Mouse (Mus musculus) embryonic fibroblast, embryonic 13.5 days (primary cell): ENCODE measurements around the gene Mboat1. TPM values are rescaled to one million over a fixed set of nuclear protein-coding genes. Genes with fewer than 3 reads are reported as not detected.

Source experiments
- H3K27ac ChIP-seq: 2 replicates; pipeline ENCODE4 v1.5.1; 2012; ENCODE audit warnings: low read length, control low read depth, inconsistent platforms; ENCODE audit not compliant: insufficient read depth
- H3K4me1 ChIP-seq: 2 replicates; pipeline ENCODE4 v1.6.1; 2011; ENCODE audit warnings: low read length; ENCODE audit not compliant: control insufficient read depth, insufficient read depth
- H3K4me3 ChIP-seq: 2 replicates; pipeline ENCODE4 v1.5.1; 2011; ENCODE audit warnings: mild to moderate bottlenecking, control low read depth, low read length; ENCODE audit not compliant: insufficient read depth
- CTCF ChIP-seq: IDR thresholded peaks from 2 replicates; pipeline ENCODE4 v1.5.1; 2011; ENCODE audit warnings: mild to moderate bottlenecking, control low read depth, low read length, moderate library complexity, borderline replicate concordance; ENCODE audit not compliant: insufficient read depth
- POLR2A ChIP-seq: IDR thresholded peaks from 2 replicates; pipeline ENCODE4 v1.6.1; 2011; ENCODE audit warnings: low read depth, mild to moderate bottlenecking, control low read depth, low read length, moderate library complexity
- polyA plus RNA-seq: library from polyadenylated mRNA; stranded (reverse); fragments of >200 nt; gene quantifications from 2 replicates; pipeline ENCODE4 v1.2.4, GENCODE M21; 2011; ENCODE audit warnings: low read depth; ENCODE audit not compliant: missing spikeins, insufficient read length

Mboat1 gene
- polyA plus RNA-seq, 1 experiment: 12.5 TPM

DNA sequence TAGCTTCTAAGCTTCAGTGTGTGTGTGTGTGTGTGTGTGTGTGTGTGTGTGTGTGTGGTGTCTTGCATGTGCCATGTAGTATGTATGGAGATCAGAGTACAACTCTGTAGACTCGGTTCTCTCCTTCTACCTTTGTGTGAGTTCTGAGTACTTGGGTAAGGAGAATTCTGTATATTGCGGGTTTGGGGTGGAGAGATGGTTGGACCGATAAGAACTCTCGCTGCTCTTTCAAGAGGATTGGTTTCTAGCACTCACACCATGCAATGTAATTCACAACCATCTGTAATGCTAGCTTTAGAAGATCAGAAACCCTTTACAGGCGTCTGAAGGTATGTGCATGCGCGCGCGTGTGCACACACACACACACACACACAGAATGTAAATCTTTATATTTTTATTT, 123.0 kb downstream of the Mboat1 start:
- no peak for TF ChIP-seq POLR2A
- no peak for TF ChIP-seq CTCF
- H3K27ac ChIP-seq: no peak overlapping the region
- 0 out of 2 replicates have a peak, but pooled peaks cover 2% of the 10 kb centered on the region for H3K4me1 ChIP-seq
- no peak overlapping the region for H3K4me3 ChIP-seq

DNA sequence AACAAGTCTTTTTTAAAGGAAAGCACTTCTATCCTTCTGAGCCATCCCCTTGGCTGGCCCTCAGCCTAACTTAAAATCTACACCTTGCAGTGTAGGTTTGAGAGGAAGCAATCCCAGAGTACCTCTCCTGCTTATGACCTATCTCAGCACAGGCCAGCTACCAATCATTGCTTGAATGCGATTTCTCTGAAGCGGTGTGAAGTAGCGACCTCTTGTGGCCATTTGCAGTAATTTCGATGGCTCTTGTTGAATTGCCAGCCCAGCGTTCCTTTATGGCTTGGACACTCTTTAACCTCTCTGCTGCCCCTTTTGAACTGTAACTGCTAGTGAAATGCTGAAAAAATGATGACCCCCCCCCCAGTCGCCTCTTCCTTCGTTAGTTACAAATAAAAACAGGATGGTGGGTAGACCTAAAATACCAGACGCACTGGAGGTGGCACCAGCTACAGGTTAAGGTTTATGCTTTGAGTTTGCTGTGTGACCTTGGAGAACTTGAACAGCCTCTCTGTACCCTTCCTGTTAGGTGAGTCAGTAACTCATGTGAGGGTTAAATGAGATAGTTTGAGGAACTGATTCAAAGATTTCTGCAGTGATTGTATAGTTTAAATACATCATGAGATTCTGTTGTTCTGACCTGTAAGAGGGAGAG, 123.7 kb downstream of the Mboat1 start:
- H3K4me1 ChIP-seq: 0 out of 2 replicates have a peak, but pooled peaks cover 2% of the 10 kb centered on the region
- no peak overlapping the region for H3K27ac ChIP-seq
- no peak for TF ChIP-seq POLR2A
- TF ChIP-seq CTCF: peak; percentile 60
- H3K4me3 ChIP-seq: no peak overlapping the region

- no peak overlapping the region for H3K27ac ChIP-seq
- H3K4me1 ChIP-seq: 0 out of 2 replicates have a peak, but pooled peaks cover 2% of the 10 kb centered on the region
- H3K4me3 ChIP-seq: no peak overlapping the region
- no peak for TF ChIP-seq POLR2A
- no peak for TF ChIP-seq CTCF
These were observed 127.4 kb downstream of the Mboat1 start for GRCm38 (mm10) chr13:30263681-30264080.

DNA sequence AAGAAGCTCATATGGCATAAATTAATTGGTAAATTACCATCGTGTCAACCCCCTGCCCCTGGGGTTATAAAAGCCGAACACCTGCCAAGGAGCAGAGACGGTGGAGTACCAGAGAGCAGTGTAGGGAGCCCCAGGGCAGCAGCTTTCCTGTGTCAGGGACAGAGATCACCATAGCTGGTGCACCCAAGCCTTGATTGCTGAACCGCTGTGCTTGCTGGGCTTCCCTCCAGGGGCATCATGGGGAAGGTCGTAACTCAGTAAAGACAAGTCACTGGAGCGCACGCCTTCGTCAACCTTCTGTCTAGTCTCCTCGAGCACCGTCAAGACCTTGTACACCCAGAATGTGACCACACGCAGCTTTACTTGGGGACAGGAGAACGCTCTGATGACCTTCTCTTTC, 128.0 kb downstream of the Mboat1 start:
- Histone ChIP-seq H3K27ac (no peak overlapping the region), H3K4me1 (no peaks in the 10 kb centered on the region), H3K4me3 (no peak overlapping the region)
- TF ChIP-seq CTCF (no peak), POLR2A (no peak)

GRCm38 (mm10) chr13:30264765-30265164, 128.5 kb downstream of the Mboat1 start:
- H3K4me3 ChIP-seq: no peak overlapping the region
- TF ChIP-seq POLR2A (no peak), CTCF (no peak)
- H3K27ac ChIP-seq: no peak overlapping the region
- H3K4me1 ChIP-seq: no peaks in the 10 kb centered on the region

- Histone ChIP-seq H3K27ac (no peak overlapping the region), H3K4me1 (no peaks in the 10 kb centered on the region), H3K4me3 (no peak overlapping the region)
- TF ChIP-seq POLR2A (no peak), CTCF (no peak)
These were observed 129.7 kb downstream of the Mboat1 start for GRCm38 (mm10) chr13:30266036-30266435.

- TF ChIP-seq POLR2A: no peak
- TF ChIP-seq CTCF: peak; percentile 87; the same call in 1 of the 2 replicates
- Histone ChIP-seq H3K4me1 (no peaks in the 10 kb centered on the region), H3K4me3 (no peak overlapping the region), H3K27ac (no peak overlapping the region)
These were observed 135.9 kb downstream of the Mboat1 start for GRCm38 (mm10) chr13:30272040-30272686.

Other genes with a start within 250 kb of the Mboat1 start
- 26.9 and 31.2 TPM in 2 replicates for gene E2f3, start 150.4 kb upstream of the Mboat1 start, polyA plus RNA-seq
- gene Agtr1a, start 200.0 kb downstream of the Mboat1 start, polyA plus RNA-seq: 1.3 and 2.2 TPM in 2 replicates